Mouse (Mus musculus): ENCODE measurements around the gene Dyrk3.

Gene Dyrk3

GRCm38 (mm10) chr1:131112576-131112975 lies 25.6 kb downstream of the Dyrk3 start:
- DNase-seq (ENCODE audit: low spot score) = no peak

- no peak for DNase-seq (ENCODE audit: low spot score)
Observed at GRCm38 (mm10) chr1:131110525-131111106, 27.5 kb downstream of the Dyrk3 start.

GRCm38 (mm10) chr1:131107575-131108308 lies 30.4 kb downstream of the Dyrk3 start:
- peak; percentile 91 for DNase-seq (ENCODE audit: low spot score)

- DNase-seq (ENCODE audit: low spot score) = no peak
Observed at GRCm38 (mm10) chr1:131103776-131104424, 34.2 kb downstream of the Dyrk3 start.

GRCm38 (mm10) chr1:131100808-131101207 lies 37.3 kb downstream of the Dyrk3 start:
- no peak for DNase-seq (ENCODE audit: low spot score)

- DNase-seq (ENCODE audit: low spot score) = peak; percentile 97
Observed at GRCm38 (mm10) chr1:131097700-131098094, 40.4 kb downstream of the Dyrk3 start, which contains the start of gene Mapkapk2. Gene Mapkapk2 (minus strand): TSS chr1:131097826.

- peak; percentile 60 for DNase-seq (ENCODE audit: low spot score)
Observed at GRCm38 (mm10) chr1:131096803-131097699, 41.1 kb downstream of the Dyrk3 start.

GRCm38 (mm10) chr1:131096132-131096695 lies 41.9 kb downstream of the Dyrk3 start:
- no peak for DNase-seq (ENCODE audit: low spot score)

- no peak for DNase-seq (ENCODE audit: low spot score)
Observed at GRCm38 (mm10) chr1:131095574-131095973, 42.6 kb downstream of the Dyrk3 start.

- no peak for DNase-seq (ENCODE audit: low spot score)
Observed at GRCm38 (mm10) chr1:131093889-131094288, 44.3 kb downstream of the Dyrk3 start.

GRCm38 (mm10) chr1:131092846-131093245 lies 45.3 kb downstream of the Dyrk3 start:
- DNase-seq (ENCODE audit: low spot score) = no peak

- no peak for DNase-seq (ENCODE audit: low spot score)
Observed at GRCm38 (mm10) chr1:131092173-131092572, 46.0 kb downstream of the Dyrk3 start.

GRCm38 (mm10) chr1:131091481-131091880 lies 46.7 kb downstream of the Dyrk3 start:
- no peak for DNase-seq (ENCODE audit: low spot score)

- DNase-seq (ENCODE audit: low spot score) = no peak
Observed at GRCm38 (mm10) chr1:131090877-131091276, 47.3 kb downstream of the Dyrk3 start.

GRCm38 (mm10) chr1:131090261-131090660 lies 47.9 kb downstream of the Dyrk3 start:
- no peak for DNase-seq (ENCODE audit: low spot score)

GRCm38 (mm10) chr1:131089525-131090127 lies 48.5 kb downstream of the Dyrk3 start:
- no peak for DNase-seq (ENCODE audit: low spot score)

- no peak for DNase-seq (ENCODE audit: low spot score)
Observed at GRCm38 (mm10) chr1:131088547-131088946, 49.6 kb downstream of the Dyrk3 start.

GRCm38 (mm10) chr1:131086907-131087306 lies 51.2 kb downstream of the Dyrk3 start:
- peak; percentile 54 for DNase-seq (ENCODE audit: low spot score)

- no peak for DNase-seq (ENCODE audit: low spot score)
Observed at GRCm38 (mm10) chr1:131085957-131086739, 52.0 kb downstream of the Dyrk3 start.

GRCm38 (mm10) chr1:131085272-131085671 lies 52.9 kb downstream of the Dyrk3 start:
- no peak for DNase-seq (ENCODE audit: low spot score)

Measured in yolk sac, embryonic 10.5 days (tissue).